Mouse (Mus musculus) lung, postnatal 0 days (tissue): ENCODE results near the gene Esrrg.

ENCODE experiments used
- CTCF ChIP-seq: IDR thresholded peaks from 2 replicates; pipeline ENCODE4 v1.5.1; 2016; ENCODE audit warnings: antibody characterized with exemption, mild to moderate bottlenecking
- EP300 ChIP-seq: IDR thresholded peaks from 2 replicates; pipeline ENCODE4 v1.6.1; 2016; ENCODE audit warnings: antibody characterized with exemption, mild to moderate bottlenecking, control low read depth

DNA sequence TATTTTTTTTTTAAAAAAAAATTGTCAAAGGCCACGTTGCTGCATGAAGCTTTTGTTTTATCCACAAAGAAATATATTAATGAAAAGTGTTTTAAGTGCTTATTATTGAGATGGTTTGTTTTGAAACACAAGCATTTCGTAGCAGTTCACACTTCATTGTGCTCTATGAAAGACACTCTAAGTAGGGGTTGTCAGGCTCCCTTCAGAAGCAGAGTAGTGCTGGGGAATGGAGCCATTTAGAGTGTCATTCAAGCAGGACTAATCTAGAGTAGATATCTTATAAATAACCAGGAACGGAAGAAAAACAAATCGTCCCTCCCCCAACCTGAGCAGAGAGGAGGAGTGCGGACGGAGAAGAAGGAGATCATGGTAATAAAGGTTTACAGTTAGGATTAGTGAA is 357.3 kb downstream of the Esrrg start:
- TF ChIP-seq CTCF (no peak), EP300 (no peak)
